Mouse (Mus musculus) limb, embryonic 12.5 days (tissue): ENCODE results near the gene Mecom. TPM values are rescaled to one million over a fixed set of nuclear protein-coding genes. Genes with fewer than 3 reads are reported as not detected.

Experiments used
- ATAC-seq: fragments of 200-750 bp; cut with Nextera tagmentation; 2 replicates; pipeline ENCODE4 v1.8.0; 2017; ENCODE audit warnings: low read depth, moderate TSS enrichment; ENCODE audit not compliant: insufficient number of reproducible peaks, insufficient read depth, low FRiP score, low TSS enrichment
- H3K27ac ChIP-seq: fragments of 300-500 bp; sonication (generic); 2 replicates; pipeline ENCODE4 v1.5.1; 2016; ENCODE audit warnings: mild to moderate bottlenecking, moderate library complexity
- H3K27me3 ChIP-seq: fragments of 300-500 bp; sonication (generic); 2 replicates; pipeline ENCODE4 v1.6.1; 2016; ENCODE audit warnings: mild to moderate bottlenecking, moderate library complexity
- H3K36me3 ChIP-seq: fragments of 300-500 bp; sonication (generic); 2 replicates; pipeline ENCODE4 v1.6.1; 2016; ENCODE audit warnings: mild to moderate bottlenecking, moderate library complexity
- H3K4me1 ChIP-seq: fragments of 300-500 bp; sonication (generic); replicated peaks from 2 replicates; pipeline ENCODE4 v1.6.1; 2016
- H3K4me2 ChIP-seq: fragments of 300-500 bp; sonication (generic); 2 replicates; pipeline ENCODE4 v1.6.1; 2016; ENCODE audit warnings: mild to moderate bottlenecking, moderate library complexity
- H3K4me3 ChIP-seq: fragments of 300-500 bp; sonication (generic); replicated peaks from 2 replicates; pipeline ENCODE4 v1.5.1; 2016; ENCODE audit warnings: mild to moderate bottlenecking
- H3K9ac ChIP-seq: fragments of 300-500 bp; sonication (generic); replicated peaks from 2 replicates; pipeline ENCODE4 v1.6.1; 2016; ENCODE audit warnings: mild to moderate bottlenecking, moderate library complexity
- H3K9me3 ChIP-seq: fragments of 300-500 bp; sonication (generic); 2 replicates; pipeline ENCODE4 v1.6.1; 2016; ENCODE audit warnings: mild to moderate bottlenecking, moderate library complexity
- WGBS: fragments of 180-500 bp; shearing (Covaris S2); methylation state at CpG from one replicate; pipeline ENCODE4 v1.1.7; 2016; 5-methylcytosine and 5-hydroxymethylcytosine counted together
- polyA plus RNA-seq: library from polyadenylated mRNA; unstranded; fragments of >200 nt; fragmentation: Nextera tagmentation; extraction: Ambion mirVana; gene quantifications from 2 replicates; pipeline ENCODE4 v1.2.1, GENCODE M21; 2016

The Mecom gene
- polyA plus RNA-seq, 1 experiment from 2014 or later = 187 TPM

- no peaks in the 10 kb centered on the region for H3K27me3 ChIP-seq
- H3K27ac ChIP-seq = peak overlapping the region; percentile 88
- no peaks in the 10 kb centered on the region for H3K9me3 ChIP-seq
- H3K9ac ChIP-seq = 0 out of 2 replicates have a peak overlapping the region, but pooled peaks have one; percentile 34
- peak overlapping the region; percentile 20 for H3K4me3 ChIP-seq
- ATAC-seq = no peak
- peak overlapping the region; percentile 50 for H3K4me2 ChIP-seq
- H3K36me3 ChIP-seq = no peaks in the 10 kb centered on the region
- 39% methylated on average over 8 of the region's 8 CpGs for WGBS
- peaks cover 63% of the 10 kb centered on the region for H3K4me1 ChIP-seq
These were observed 327.9 kb downstream of the Mecom start for GRCm38 (mm10) chr3:30219891-30220290.

GRCm38 (mm10) chr3:30219190-30219884 lies 328.5 kb downstream of the Mecom start:
- ATAC-seq = 0 out of 2 replicates have a peak, but pooled peaks have one; percentile 47
- H3K4me1 ChIP-seq = peaks cover 64% of the 10 kb centered on the region
- H3K36me3 ChIP-seq = no peaks in the 10 kb centered on the region
- peak overlapping the region; percentile 50 for H3K4me2 ChIP-seq
- peak overlapping the region; percentile 20 for H3K4me3 ChIP-seq
- no peaks in the 10 kb centered on the region for H3K9me3 ChIP-seq
- H3K9ac ChIP-seq = 0 out of 2 replicates have a peak overlapping the region, but pooled peaks have one; percentile 34
- H3K27ac ChIP-seq = peak overlapping the region; percentile 88
- 4% methylated on average over 21 of the region's 21 CpGs for WGBS
- H3K27me3 ChIP-seq = no peaks in the 10 kb centered on the region

GRCm38 (mm10) chr3:30214607-30215006 lies 333.2 kb downstream of the Mecom start:
- Histone ChIP-seq H3K27ac (peak overlapping the region; percentile 93), H3K9me3 (no peaks in the 10 kb centered on the region), H3K4me3 (no peak overlapping the region), H3K4me2 (no peak overlapping the region), H3K36me3 (no peaks in the 10 kb centered on the region), H3K4me1 (peaks cover 65% of the 10 kb centered on the region), H3K27me3 (no peaks in the 10 kb centered on the region), H3K9ac (no peak overlapping the region)
- ATAC-seq = no peak
- 25% methylated on average over 4 of the region's 4 CpGs for WGBS

- 0 out of 2 replicates have a peak, but pooled peaks have one; percentile 39 for ATAC-seq
- Histone ChIP-seq H3K9me3 (no peaks in the 10 kb centered on the region), H3K4me3 (no peak overlapping the region), H3K4me2 (peak overlapping the region; percentile 32), H3K27ac (peak overlapping the region; percentile 93), H3K36me3 (no peaks in the 10 kb centered on the region; the same call in 1 of the 2 replicates), H3K27me3 (no peaks in the 10 kb centered on the region), H3K9ac (no peak overlapping the region), H3K4me1 (peaks cover 55% of the 10 kb centered on the region)
- WGBS = 11% methylated on average over 7 of the region's 7 CpGs
These were observed 334.2 kb downstream of the Mecom start for GRCm38 (mm10) chr3:30213540-30214170.

- no peaks in the 10 kb centered on the region for H3K27me3 ChIP-seq
- ATAC-seq = peak; percentile 88
- 12% methylated on average over 3 of the region's 3 CpGs for WGBS
- H3K4me2 ChIP-seq = peak overlapping the region; percentile 32
- H3K4me1 ChIP-seq = peaks cover 52% of the 10 kb centered on the region
- H3K27ac ChIP-seq = peak overlapping the region; percentile 93
- no peaks in the 10 kb centered on the region for H3K9me3 ChIP-seq
- H3K36me3 ChIP-seq = no peaks in the 10 kb centered on the region; the same call in 1 of the 2 replicates
- no peak overlapping the region for H3K9ac ChIP-seq
- H3K4me3 ChIP-seq = no peak overlapping the region
These were observed 335.0 kb downstream of the Mecom start for GRCm38 (mm10) chr3:30212802-30213201.

GRCm38 (mm10) chr3:30209131-30209530 lies 338.7 kb downstream of the Mecom start:
- H3K9me3 ChIP-seq = no peaks in the 10 kb centered on the region
- H3K9ac ChIP-seq = no peak overlapping the region
- no peaks in the 10 kb centered on the region; the same call in 1 of the 2 replicates for H3K36me3 ChIP-seq
- no peak for ATAC-seq
- H3K4me2 ChIP-seq = no peak overlapping the region
- H3K27ac ChIP-seq = no peak overlapping the region
- H3K4me3 ChIP-seq = no peak overlapping the region
- peaks cover 54% of the 10 kb centered on the region for H3K4me1 ChIP-seq
- H3K27me3 ChIP-seq = no peaks in the 10 kb centered on the region

- Histone ChIP-seq H3K9ac (no peak overlapping the region), H3K27ac (peak overlapping the region; percentile 35; the same call in 1 of the 2 replicates), H3K4me3 (no peak overlapping the region), H3K4me1 (peaks cover 41% of the 10 kb centered on the region), H3K36me3 (no peaks in the 10 kb centered on the region; the same call in 1 of the 2 replicates), H3K27me3 (no peaks in the 10 kb centered on the region), H3K4me2 (no peak overlapping the region), H3K9me3 (no peaks in the 10 kb centered on the region)
- WGBS = 42% methylated on average over 8 of the region's 8 CpGs
- ATAC-seq = no peak
These were observed 339.9 kb downstream of the Mecom start for GRCm38 (mm10) chr3:30207886-30208285.

- no peak for ATAC-seq
- H3K4me3 ChIP-seq = no peak overlapping the region
- no peaks in the 10 kb centered on the region for H3K27me3 ChIP-seq
- H3K4me1 ChIP-seq = peaks cover 37% of the 10 kb centered on the region
- no peaks in the 10 kb centered on the region; the same call in 1 of the 2 replicates for H3K36me3 ChIP-seq
- H3K27ac ChIP-seq = peak overlapping the region; percentile 35; the same call in 1 of the 2 replicates
- no peak overlapping the region for H3K9ac ChIP-seq
- H3K9me3 ChIP-seq = no peaks in the 10 kb centered on the region
- WGBS = 49% methylated on average over 5 of the region's 5 CpGs
- H3K4me2 ChIP-seq = no peak overlapping the region
These were observed 340.4 kb downstream of the Mecom start for GRCm38 (mm10) chr3:30207431-30207830.

- Histone ChIP-seq H3K9me3 (no peaks in the 10 kb centered on the region), H3K27ac (no peak overlapping the region), H3K4me3 (no peak overlapping the region), H3K9ac (no peak overlapping the region), H3K27me3 (no peaks in the 10 kb centered on the region), H3K36me3 (no peaks in the 10 kb centered on the region; the same call in 1 of the 2 replicates), H3K4me1 (peaks cover 34% of the 10 kb centered on the region), H3K4me2 (no peak overlapping the region)
- 73% methylated on average over 8 of the region's 8 CpGs for whole genome bisulfite sequencing
- no peak for ATAC-seq
These were observed 341.7 kb downstream of the Mecom start for GRCm38 (mm10) chr3:30206123-30206522.

- WGBS = 97% methylated on average over 2 of the region's 2 CpGs
These were observed 344.0 kb downstream of the Mecom start for GRCm38 (mm10) chr3:30203764-30204163.

GRCm38 (mm10) chr3:30198854-30199253 lies 349.0 kb downstream of the Mecom start:
- no peak overlapping the region for H3K27ac ChIP-seq
- H3K4me2 ChIP-seq = no peak overlapping the region
- H3K4me3 ChIP-seq = no peak overlapping the region
- no peaks in the 10 kb centered on the region for H3K9me3 ChIP-seq
- H3K9ac ChIP-seq = no peak overlapping the region
- no peak for ATAC-seq
- H3K4me1 ChIP-seq = peaks cover 4% of the 10 kb centered on the region
- no peaks in the 10 kb centered on the region for H3K27me3 ChIP-seq
- no peaks in the 10 kb centered on the region for H3K36me3 ChIP-seq
- WGBS = 74% methylated on average over 2 of the region's 2 CpGs

More at GRCm38 (mm10) chr3:30203764-30204163, 344.0 kb downstream of the Mecom start:
- H3K36me3 ChIP-seq = no peaks in the 10 kb centered on the region
- peaks cover 22% of the 10 kb centered on the region for H3K4me1 ChIP-seq
- H3K27ac ChIP-seq = no peak overlapping the region
- no peaks in the 10 kb centered on the region for H3K27me3 ChIP-seq
- no peak overlapping the region for H3K4me2 ChIP-seq
- H3K4me3 ChIP-seq = no peak overlapping the region
- no peak overlapping the region for H3K9ac ChIP-seq
- no peaks in the 10 kb centered on the region for H3K9me3 ChIP-seq
- no peak for ATAC-seq
